In genomic region chr14:87451645-87452443, GRCm38 (mm10) we compare ENCODE assay signal across 8 mouse cellular contexts. TPM values are rescaled to one million over a fixed set of nuclear protein-coding genes. Genes with fewer than 3 reads are reported as not detected.
A peak's percentile ranks its signal among the peaks of the same experiment; 100 is the strongest.
DNase-seq lines count a peak whose midpoint lies in the region; ATAC-seq lines count a peak whose summit lies in the region.

No protein-coding gene starts in this region.

- ATAC-seq in forebrain, embryonic 11.5 days (replicated peaks; ENCODE audit: low FRiP score), result peak; percentile 88
- ATAC-seq in hindbrain, embryonic 11.5 days (ENCODE audit: low FRiP score), result peak; percentile 87
- ATAC-seq in lung, embryonic 15.5 days (ENCODE audit: borderline replicate concordance, extremely low read depth, low FRiP score, low TSS enrichment), result peak; percentile 78

- 15% methylated on average over 7 of the region's 7 CpGs for WGBS in forebrain, embryonic 11.5 days
- WGBS in hindbrain, embryonic 11.5 days, result 13% methylated on average over 7 of the region's 7 CpGs
- 6% methylated on average over 7 of the region's 7 CpGs for WGBS in lung, embryonic 15.5 days

- no peaks in the 10 kb centered on the region; the same call in 1 of the 2 replicates for H3K4me1 ChIP-seq in forebrain, embryonic 11.5 days (replicated peaks; ENCODE audit: control insufficient read depth, insufficient read depth, low read length)
- no peaks in the 10 kb centered on the region for H3K4me1 ChIP-seq in hindbrain, embryonic 11.5 days (replicated peaks; ENCODE audit: control insufficient read depth, insufficient read depth, low read length)
- H3K4me1 ChIP-seq in lung, embryonic 15.5 days, result peaks cover 4% of the 10 kb centered on the region; the same call in 1 of the 2 replicates

- peak; percentile 44 for DNase-seq in Muller cell, postnatal 12 days (ENCODE audit: inconsistent ontology term)
- peak; percentile 57 for DNase-seq in c-Kit-positive CD71-positive TER-119-negative erythroid progenitor cells, embryonic 14.5 days (ENCODE audit: low read depth)
- peak; percentile 81 for DNase-seq in forebrain, embryonic 11.5 days (ENCODE audit: low spot score)
- peak; percentile 90 for DNase-seq in hindbrain, embryonic 11.5 days (ENCODE audit: low spot score)
- peak; percentile 59 to 91 for DNase-seq in layer of hippocampus, adult 18-20 months (ENCODE audit: low spot score in 2 of 2)
- peak; percentile 57 for DNase-seq in retina, adult 2 months (ENCODE audit: low read depth, low spot score)
- peak; percentile 50 to 55 for DNase-seq in urinary bladder, postnatal 36 days (ENCODE audit: low spot score in 2 of 2)

- no peak overlapping the region for H3K4me2 ChIP-seq in forebrain, embryonic 11.5 days (ENCODE audit: low read depth, low read length, severe bottlenecking)
- H3K4me2 ChIP-seq in hindbrain, embryonic 11.5 days (replicated peaks; ENCODE audit: low read depth, low read length), result no peak overlapping the region
- no peak overlapping the region for H3K4me2 ChIP-seq in lung, embryonic 15.5 days

- no peaks in the 10 kb centered on the region for H3K36me3 ChIP-seq in forebrain, embryonic 11.5 days (ENCODE audit: control insufficient read depth, insufficient read depth, low read length)
- no peaks in the 10 kb centered on the region for H3K36me3 ChIP-seq in hindbrain, embryonic 11.5 days (ENCODE audit: control insufficient read depth, insufficient read depth, low read length)
- H3K36me3 ChIP-seq in lung, embryonic 15.5 days, result no peaks in the 10 kb centered on the region

- no peaks in the 10 kb centered on the region for H3K27me3 ChIP-seq in forebrain, embryonic 11.5 days (ENCODE audit: control insufficient read depth, insufficient read depth, low read length)
- H3K27me3 ChIP-seq in hindbrain, embryonic 11.5 days (ENCODE audit: control insufficient read depth, insufficient read depth, low read length), result no peaks in the 10 kb centered on the region
- no peaks in the 10 kb centered on the region for H3K27me3 ChIP-seq in lung, embryonic 15.5 days

- H3K9me3 ChIP-seq in forebrain, embryonic 11.5 days (ENCODE audit: control insufficient read depth, low read length), result no peaks in the 10 kb centered on the region
- H3K9me3 ChIP-seq in hindbrain, embryonic 11.5 days (ENCODE audit: control insufficient read depth, low read length), result no peaks in the 10 kb centered on the region
- H3K9me3 ChIP-seq in lung, embryonic 15.5 days, result no peaks in the 10 kb centered on the region

- no peak overlapping the region for H3K27ac ChIP-seq in forebrain, embryonic 11.5 days (ENCODE audit: low read depth, low read length)
- no peak overlapping the region for H3K27ac ChIP-seq in hindbrain, embryonic 11.5 days (ENCODE audit: low read depth, low read length)
- H3K27ac ChIP-seq in lung, embryonic 15.5 days, result no peak overlapping the region

- H3K9ac ChIP-seq in forebrain, embryonic 11.5 days (ENCODE audit: low read length), result no peak overlapping the region
- 0 out of 2 replicates have a peak overlapping the region, but pooled peaks have one; percentile 31 for H3K9ac ChIP-seq in hindbrain, embryonic 11.5 days (ENCODE audit: low read depth, low read length)
- H3K9ac ChIP-seq in lung, embryonic 15.5 days, result no peak overlapping the region

- H3K4me3 ChIP-seq in forebrain, embryonic 11.5 days (ENCODE audit: low read depth, low read length), result no peak overlapping the region
- no peak overlapping the region for H3K4me3 ChIP-seq in hindbrain, embryonic 11.5 days (ENCODE audit: low read depth, low read length)
- no peak overlapping the region for H3K4me3 ChIP-seq in lung, embryonic 15.5 days

RNA-seq across cellular contexts. Expression of gene Tdrd3, which starts 35.4 kb away (rescaled TPM):
- polyA plus RNA-seq in forebrain, embryonic 11.5 days (2014; fragmentation: Nextera tagmentation; extraction: Ambion mirVana), result 39.7 and 41.2 TPM in 2 replicates
- 46.0 and 48.8 TPM in 2 replicates for polyA plus RNA-seq in hindbrain, embryonic 11.5 days (2014; fragmentation: Nextera tagmentation; extraction: Ambion mirVana)
- total RNA-seq in layer of hippocampus, adult 18-20 months (2021), result 10 to 100 TPM; 26.2 to 28.9 TPM
- polyA plus RNA-seq in lung, embryonic 15.5 days (2015; fragmentation: Nextera tagmentation; extraction: Ambion mirVana), result 29.2 and 30.6 TPM in 2 replicates
